Mouse (Mus musculus): Measurements from ENCODE around the gene Rbbp5. TPM values are rescaled to one million over a fixed set of nuclear protein-coding genes. Genes with fewer than 3 reads are reported as not detected.
"Not testable (repeated sequence)": the region's sequence is repeated elsewhere in the genome, so short reads cannot be mapped to it uniquely, and the experiment has no call there.

Rbbp5 gene
- total and polyA plus RNA-seq, 2 experiments from 2014 or later: 24.7 to 33.7 TPM

DNA sequence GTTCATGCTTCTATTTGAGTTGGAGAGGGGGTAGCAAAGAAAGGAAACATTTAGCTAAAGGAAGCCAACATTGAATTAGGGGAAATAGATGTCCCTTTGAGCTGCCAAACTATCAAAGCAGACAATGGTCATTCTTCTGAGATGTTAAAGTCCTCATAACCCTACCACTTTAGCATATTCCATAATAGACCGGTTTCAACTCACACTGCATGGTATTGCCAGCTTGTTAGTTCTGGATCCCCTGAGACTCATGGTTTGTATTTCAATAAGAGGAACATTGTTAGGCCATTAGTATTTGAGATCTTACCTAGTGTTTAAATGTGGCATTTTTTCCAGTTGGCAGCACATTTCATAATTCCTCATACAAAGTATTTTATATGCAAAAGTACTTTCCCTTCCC lies 40.2 kb upstream of the Rbbp5 start:
- Histone ChIP-seq H3K27me3 (ENCODE audit: insufficient read depth, low read length) (no peaks in the 10 kb centered on the region), H3K4me3 (ENCODE audit: low read depth, low read length) (no peak overlapping the region)
- WGBS: 65% methylated on average over 1 of the region's 1 CpGs

GRCm38 (mm10) chr1:132437389-132437788 lies 39.8 kb upstream of the Rbbp5 start:
- Histone ChIP-seq H3K27me3 (ENCODE audit: insufficient read depth, low read length) (no peaks in the 10 kb centered on the region), H3K4me1 (ENCODE audit: insufficient read depth) (no peaks in the 10 kb centered on the region), H3K4me3 (ENCODE audit: low read depth, low read length) (no peak overlapping the region), H3K36me3 (ENCODE audit: insufficient read depth) (peaks cover 29% of the 10 kb centered on the region; the same call in 1 of the 2 replicates), H3K4me2 (ENCODE audit: low read depth) (no peak overlapping the region), H3K27ac (ENCODE audit: low read depth, low read length) (no peak overlapping the region), H3K9ac (no peak overlapping the region), H3K9me3 (ENCODE audit: low read length) (no peaks in the 10 kb centered on the region)
- ATAC-seq (no peak), DNase-seq (no peak)
- TF ChIP-seq CTCF (IDR thresholded peaks at IDR 0.05; ENCODE audit: low read depth): no peak
- 90% methylated on average over 5 of the region's 5 CpGs for WGBS

More for the DNA sequence above, 40.2 kb upstream of the Rbbp5 start:
- Histone ChIP-seq H3K36me3 (ENCODE audit: insufficient read depth) (peaks cover 27% of the 10 kb centered on the region; the same call in 1 of the 2 replicates), H3K27ac (ENCODE audit: low read depth, low read length) (no peak overlapping the region), H3K9ac (no peak overlapping the region), H3K4me1 (ENCODE audit: insufficient read depth) (no peaks in the 10 kb centered on the region), H3K9me3 (ENCODE audit: low read length) (no peaks in the 10 kb centered on the region), H3K4me2 (ENCODE audit: low read depth) (no peak overlapping the region)
- DNase-seq (no peak), ATAC-seq (no peak)
- no peak for TF ChIP-seq CTCF (IDR thresholded peaks at IDR 0.05; ENCODE audit: low read depth)

- Histone ChIP-seq H3K9ac (no peak overlapping the region), H3K9me3 (ENCODE audit: low read length) (no peaks in the 10 kb centered on the region), H3K27ac (ENCODE audit: low read depth, low read length) (no peak overlapping the region), H3K4me2 (ENCODE audit: low read depth) (no peak overlapping the region), H3K27me3 (ENCODE audit: insufficient read depth, low read length) (no peaks in the 10 kb centered on the region), H3K4me3 (ENCODE audit: low read depth, low read length) (no peak overlapping the region), H3K36me3 (ENCODE audit: insufficient read depth) (peaks cover 18% of the 10 kb centered on the region; the same call in 1 of the 2 replicates), H3K4me1 (ENCODE audit: insufficient read depth) (no peaks in the 10 kb centered on the region)
- 71% methylated on average over 1 of the region's 1 CpGs for WGBS
- no peak for ATAC-seq
- TF ChIP-seq CTCF (IDR thresholded peaks at IDR 0.05; ENCODE audit: low read depth): peak; percentile 40; the same call in 1 of the 2 replicates
- DNase-seq: no peak
Observed at GRCm38 (mm10) chr1:132440896-132441435, 36.2 kb upstream of the Rbbp5 start.

DNA sequence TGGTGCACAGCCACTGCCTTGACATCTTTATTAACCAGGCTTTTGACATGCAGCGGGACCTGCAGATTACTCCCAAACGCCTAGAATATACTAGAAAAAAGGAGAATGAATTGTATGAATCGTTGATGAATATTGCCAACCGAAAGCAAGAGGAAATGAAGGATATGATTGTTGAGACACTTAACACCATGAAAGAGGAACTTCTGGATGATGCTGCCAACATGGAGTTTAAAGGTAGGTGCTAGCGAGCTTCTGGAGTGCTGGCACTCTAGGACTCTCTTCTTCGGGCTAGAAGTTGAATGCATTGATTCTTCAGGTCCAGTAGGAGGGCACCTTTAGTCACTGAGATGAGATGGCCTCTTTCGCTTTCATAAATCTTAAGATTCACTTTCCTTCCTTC lies 27.4 kb upstream of the Rbbp5 start:
- no peaks in the 10 kb centered on the region for H3K9me3 ChIP-seq (ENCODE audit: low read length)
- no peaks in the 10 kb centered on the region for H3K4me1 ChIP-seq (ENCODE audit: insufficient read depth)
- DNase-seq (no peak), ATAC-seq (no peak)
- H3K36me3 ChIP-seq (ENCODE audit: insufficient read depth): peaks cover 39% of the 10 kb centered on the region
- H3K27me3 ChIP-seq (ENCODE audit: insufficient read depth, low read length): no peaks in the 10 kb centered on the region
- no peak overlapping the region for H3K27ac ChIP-seq (ENCODE audit: low read depth, low read length)
- TF ChIP-seq CTCF (IDR thresholded peaks at IDR 0.05; ENCODE audit: low read depth): no peak
- no peak overlapping the region for H3K4me3 ChIP-seq (ENCODE audit: low read depth, low read length)
- no peak overlapping the region for H3K4me2 ChIP-seq (ENCODE audit: low read depth)
- 91% methylated on average over 7 of the region's 7 CpGs for WGBS
- no peak overlapping the region for H3K9ac ChIP-seq

DNA sequence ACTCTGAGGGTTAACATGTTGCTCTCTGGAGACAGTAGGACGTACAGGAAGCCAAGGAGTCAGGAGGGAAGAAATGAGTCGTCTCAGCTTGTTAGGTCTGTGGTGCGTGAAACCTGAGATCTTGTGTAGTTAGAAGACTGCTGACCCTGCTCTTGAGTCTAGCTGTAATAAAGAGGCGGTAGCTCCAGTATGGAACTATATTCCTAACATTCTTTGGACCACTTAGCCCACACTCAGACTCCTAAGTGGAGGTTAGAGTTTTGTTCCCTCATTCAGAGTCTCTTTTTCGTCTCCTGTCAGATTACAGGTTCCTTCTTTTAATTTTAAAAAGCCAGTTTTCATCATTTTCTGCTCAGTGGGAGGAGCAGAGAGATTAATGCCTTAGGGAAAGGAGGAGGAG lies 12.5 kb upstream of the Rbbp5 start:
- no peak for TF ChIP-seq CTCF (IDR thresholded peaks at IDR 0.05; ENCODE audit: low read depth)
- Histone ChIP-seq H3K4me2 (ENCODE audit: low read depth) (no peak overlapping the region), H3K4me1 (ENCODE audit: insufficient read depth) (no peaks in the 10 kb centered on the region), H3K27ac (ENCODE audit: low read depth, low read length) (no peak overlapping the region), H3K36me3 (ENCODE audit: insufficient read depth) (peaks cover 46% of the 10 kb centered on the region), H3K9me3 (ENCODE audit: low read length) (no peaks in the 10 kb centered on the region), H3K27me3 (ENCODE audit: insufficient read depth, low read length) (no peaks in the 10 kb centered on the region), H3K4me3 (ENCODE audit: low read depth, low read length) (no peak overlapping the region), H3K9ac (no peak overlapping the region)
- 82% methylated on average over 5 of the region's 5 CpGs for WGBS
- ATAC-seq (no peak), DNase-seq (no peak)

- peak; percentile 7 for DNase-seq
Observed at GRCm38 (mm10) chr1:132468926-132469325, 8.2 kb upstream of the Rbbp5 start.

DNA sequence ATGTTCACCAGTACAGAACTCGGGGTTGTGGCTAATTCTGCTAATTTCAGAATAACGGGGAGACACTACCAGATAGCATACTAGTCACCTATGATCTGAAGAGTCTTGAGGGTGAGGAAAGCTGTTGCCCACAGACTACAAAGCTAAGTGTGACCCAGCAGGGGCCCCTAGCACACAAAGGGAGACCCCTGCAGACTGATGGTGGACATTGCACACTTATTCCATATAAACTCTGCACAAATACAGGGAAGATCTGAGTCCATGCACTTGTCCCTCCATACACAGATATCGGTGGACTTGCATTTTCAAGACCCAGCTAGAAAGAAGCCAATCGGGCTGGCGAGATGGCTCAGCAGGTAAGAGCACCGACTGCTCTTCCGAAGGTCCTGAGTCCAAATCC lies 7.6 kb upstream of the Rbbp5 start:
- Histone ChIP-seq H3K9ac (no peak overlapping the region), H3K4me1 (ENCODE audit: insufficient read depth) (no peaks in the 10 kb centered on the region), H3K4me2 (ENCODE audit: low read depth) (no peak overlapping the region), H3K9me3 (ENCODE audit: low read length) (no peaks in the 10 kb centered on the region), H3K27ac (ENCODE audit: low read depth, low read length) (no peak overlapping the region), H3K27me3 (ENCODE audit: insufficient read depth, low read length) (no peaks in the 10 kb centered on the region), H3K36me3 (ENCODE audit: insufficient read depth) (peaks cover 18% of the 10 kb centered on the region), H3K4me3 (ENCODE audit: low read depth, low read length) (no peak overlapping the region)
- DNase-seq (no peak), ATAC-seq (no peak)
- 95% methylated on average over 7 of the region's 7 CpGs for WGBS
- peak; percentile 6; the same call in 1 of the 2 replicates for TF ChIP-seq CTCF (IDR thresholded peaks at IDR 0.05; ENCODE audit: low read depth)

More at GRCm38 (mm10) chr1:132468926-132469325, 8.2 kb upstream of the Rbbp5 start:
- peaks cover 24% of the 10 kb centered on the region for H3K36me3 ChIP-seq (ENCODE audit: insufficient read depth)
- no peak for ATAC-seq
- no peaks in the 10 kb centered on the region for H3K9me3 ChIP-seq (ENCODE audit: low read length)
- no peak for TF ChIP-seq CTCF (IDR thresholded peaks at IDR 0.05; ENCODE audit: low read depth)
- no peaks in the 10 kb centered on the region for H3K27me3 ChIP-seq (ENCODE audit: insufficient read depth, low read length)
- no peaks in the 10 kb centered on the region for H3K4me1 ChIP-seq (ENCODE audit: insufficient read depth)
- no peak overlapping the region for H3K4me3 ChIP-seq (ENCODE audit: low read depth, low read length)
- H3K9ac ChIP-seq: no peak overlapping the region
- no peak overlapping the region for H3K27ac ChIP-seq (ENCODE audit: low read depth, low read length)
- H3K4me2 ChIP-seq (ENCODE audit: low read depth): no peak overlapping the region

DNA sequence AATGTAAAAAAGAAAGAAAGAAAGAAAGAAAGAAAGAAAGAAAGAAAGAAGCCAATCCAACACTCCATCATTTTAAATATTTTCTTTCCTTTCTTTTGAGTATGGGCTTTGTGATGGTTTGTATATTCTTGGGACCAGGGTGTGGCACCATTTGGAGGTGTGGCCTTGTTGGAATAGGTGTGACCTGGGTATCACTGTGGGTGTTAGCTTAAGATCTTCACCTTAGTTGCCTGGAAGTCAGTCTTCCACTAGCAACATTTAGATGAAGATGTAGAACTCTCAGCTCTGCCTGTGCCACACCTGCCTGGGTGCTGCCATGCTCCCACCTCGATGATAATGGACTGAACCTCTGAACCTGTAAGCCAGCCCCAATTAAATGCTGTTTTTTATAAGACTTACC lies 7.1 kb upstream of the Rbbp5 start:
- not testable (repeated sequence) for H3K27ac ChIP-seq (ENCODE audit: low read depth, low read length); H3K9me3 ChIP-seq (ENCODE audit: low read length); H3K27me3 ChIP-seq (ENCODE audit: insufficient read depth, low read length); H3K4me3 ChIP-seq (ENCODE audit: low read depth, low read length); DNase-seq; H3K4me1 ChIP-seq (ENCODE audit: insufficient read depth); H3K9ac ChIP-seq; ATAC-seq; H3K4me2 ChIP-seq (ENCODE audit: low read depth)
- peaks cover 12% of the 10 kb centered on the region for H3K36me3 ChIP-seq (ENCODE audit: insufficient read depth)
- WGBS: 90% methylated on average over 1 of the region's 1 CpGs
